Mouse (Mus musculus) CD4-positive helper T cell, adult 2 months (primary cell): ENCODE data around the gene Wfikkn2.
"Not testable (repeated sequence)": the region's sequence is repeated elsewhere in the genome, so short reads cannot be mapped to it uniquely, and the experiment has no call there.

Experiments
- DNase-seq: peaks from one replicate; pipeline ENCODE4 v3.0.0-alpha.2; 2012; ENCODE audit warnings: low read depth, missing footprints, low spot score

Wfikkn2 gene

GRCm38 (mm10) chr11:94245955-94246788 is at the start of gene Wfikkn2:
Wfikkn2 (minus strand) TSS chr11:94246005.
- DNase-seq = no peak

GRCm38 (mm10) chr11:94294996-94295845 is 49.4 kb upstream of the Wfikkn2 start:
- no peak for DNase-seq

- DNase-seq = no peak
Measured at GRCm38 (mm10) chr11:94290062-94290740, 44.4 kb upstream of the Wfikkn2 start.

GRCm38 (mm10) chr11:94287105-94287504 is 41.3 kb upstream of the Wfikkn2 start:
- DNase-seq = no peak

- DNase-seq = no peak
Measured at GRCm38 (mm10) chr11:94285886-94286574, 40.2 kb upstream of the Wfikkn2 start.

- DNase-seq = no peak
Measured at GRCm38 (mm10) chr11:94283536-94284099, 37.8 kb upstream of the Wfikkn2 start.

GRCm38 (mm10) chr11:94282291-94282690 is 36.5 kb upstream of the Wfikkn2 start:
- no peak for DNase-seq

- DNase-seq = no peak
Measured at GRCm38 (mm10) chr11:94281199-94282181, 35.7 kb upstream of the Wfikkn2 start, which contains the start of gene Gm21885. Gm21885 (plus strand) TSS chr11:94281873.

GRCm38 (mm10) chr11:94276869-94277337 is 31.1 kb upstream of the Wfikkn2 start:
- peak; percentile 85 for DNase-seq

- DNase-seq = peak; percentile 89
Measured at GRCm38 (mm10) chr11:94275686-94276085, 29.9 kb upstream of the Wfikkn2 start.

GRCm38 (mm10) chr11:94275226-94275625 is 29.4 kb upstream of the Wfikkn2 start:
- peak; percentile 78 for DNase-seq

- peak; percentile 21 for DNase-seq
Measured at GRCm38 (mm10) chr11:94274206-94274867, 28.5 kb upstream of the Wfikkn2 start.

- no peak for DNase-seq
Measured at GRCm38 (mm10) chr11:94272960-94273927, 27.4 kb upstream of the Wfikkn2 start.

GRCm38 (mm10) chr11:94271015-94271414 is 25.2 kb upstream of the Wfikkn2 start:
- DNase-seq = no peak

- no peak for DNase-seq
Measured at GRCm38 (mm10) chr11:94269906-94270305, 24.1 kb upstream of the Wfikkn2 start.

GRCm38 (mm10) chr11:94268761-94269160 is 23.0 kb upstream of the Wfikkn2 start:
- no peak for DNase-seq

GRCm38 (mm10) chr11:94266155-94266554 is 20.4 kb upstream of the Wfikkn2 start:
- DNase-seq = not testable (repeated sequence)
